Mouse (Mus musculus): ENCODE results near the gene Fam189a2. TPM values are rescaled to one million over a fixed set of nuclear protein-coding genes. Genes with fewer than 3 reads are reported as not detected.

Fam189a2 gene
- total RNA-seq, 4 experiments from 2014 or later = 7.4 to 11.4 (median 10.4) TPM

DNA sequence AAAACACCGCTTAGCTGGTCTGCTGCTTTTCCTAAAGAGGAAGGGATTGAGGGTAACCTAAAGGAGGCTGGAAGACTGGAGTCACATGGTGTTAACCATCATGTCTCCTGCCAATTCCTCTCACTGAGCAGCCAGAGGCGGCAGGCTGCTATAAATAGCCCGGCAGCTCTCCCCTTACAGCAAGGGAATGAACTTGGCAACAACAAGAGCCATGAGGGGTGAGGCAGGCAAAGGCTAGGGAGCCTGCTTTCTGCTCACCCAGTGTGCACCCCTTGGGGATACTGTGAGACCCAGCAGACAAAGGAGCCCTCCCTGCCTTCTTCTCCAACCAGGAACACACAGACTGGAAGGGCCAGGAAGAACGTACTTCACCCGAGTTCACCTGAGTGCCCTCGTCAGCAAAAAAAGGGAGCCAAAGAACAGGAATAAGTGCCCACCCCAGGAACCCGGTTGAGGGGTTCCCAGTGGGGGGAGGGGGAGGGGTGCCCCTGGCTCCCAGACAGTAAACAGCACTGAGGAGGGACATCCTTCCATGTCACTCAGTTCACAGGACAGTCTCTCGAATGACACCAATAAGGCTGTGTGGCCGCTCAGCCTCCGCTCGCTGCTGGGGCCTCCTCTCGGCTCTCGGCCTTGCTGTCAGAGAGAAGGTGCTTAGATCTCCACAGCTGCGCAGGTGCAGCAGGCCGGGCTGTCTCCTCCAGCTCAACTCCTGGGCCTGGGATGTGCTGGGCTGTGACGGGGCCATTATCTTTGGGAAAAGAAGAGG is 57.8 kb downstream of the Fam189a2 start:
- no peak for DNase-seq (ENCODE audit: low spot score in 2 of 2)

DNA sequence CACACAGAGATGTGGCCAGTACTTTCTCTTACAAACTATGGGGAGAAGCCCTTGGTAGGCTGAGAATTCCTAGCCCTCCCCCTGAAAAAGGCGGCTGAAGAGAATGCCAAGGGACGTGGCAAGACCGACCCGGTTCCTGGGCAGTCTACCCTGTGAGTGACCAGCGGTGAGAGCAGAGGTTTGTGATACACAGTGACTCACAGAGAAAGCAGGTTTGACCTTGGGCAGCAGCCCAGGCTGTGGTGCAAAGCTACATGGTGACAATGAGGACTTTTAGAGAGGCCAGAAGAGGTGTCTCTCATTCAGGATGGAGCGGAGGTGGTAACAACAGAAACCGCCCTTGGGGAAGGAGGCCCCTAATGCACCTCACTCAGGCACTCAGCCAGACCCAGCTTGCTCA is 59.4 kb downstream of the Fam189a2 start:
- no peak for DNase-seq (ENCODE audit: low spot score in 2 of 2)

DNA sequence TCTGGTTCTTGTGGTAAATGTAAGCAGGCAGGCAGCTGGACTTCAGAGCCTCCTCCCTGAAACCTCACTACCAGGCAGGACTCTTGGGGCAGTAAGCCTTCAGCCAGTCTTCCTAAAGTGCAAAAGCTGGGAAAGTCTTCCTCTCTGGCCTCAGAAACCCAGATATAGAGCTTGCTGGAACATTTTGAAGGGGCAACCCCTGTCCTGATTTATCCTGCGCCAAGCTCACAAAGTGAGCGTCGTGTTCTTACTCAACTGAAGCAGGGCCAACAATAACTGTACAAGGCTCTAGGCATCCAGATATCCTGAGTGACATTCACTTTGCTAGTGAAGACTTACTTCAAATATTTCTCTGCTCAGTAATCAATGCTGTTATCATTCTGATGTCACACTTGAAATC is 60.4 kb downstream of the Fam189a2 start:
- DNase-seq (ENCODE audit: low spot score in 2 of 2) = no peak

DNA sequence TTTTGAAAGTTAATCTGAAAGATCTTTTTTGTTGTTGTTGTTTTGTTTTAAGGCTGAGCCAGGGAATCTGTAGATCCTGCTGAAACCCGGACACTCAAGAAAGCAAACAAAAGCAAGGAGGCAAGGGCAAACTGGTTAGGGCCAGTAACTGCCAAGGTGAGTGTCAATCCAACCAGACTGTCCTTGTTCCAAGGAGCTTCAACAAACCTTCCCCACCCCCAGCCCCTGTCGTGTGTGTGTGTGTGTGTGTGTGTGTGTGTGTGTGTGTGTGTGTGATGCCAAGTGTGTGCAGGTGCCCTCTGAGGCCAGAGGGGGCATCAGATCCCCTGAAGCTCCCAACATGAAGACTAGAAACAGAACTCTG is 62.0 kb downstream of the Fam189a2 start:
- no peak for DNase-seq (ENCODE audit: low spot score in 2 of 2)

DNA sequence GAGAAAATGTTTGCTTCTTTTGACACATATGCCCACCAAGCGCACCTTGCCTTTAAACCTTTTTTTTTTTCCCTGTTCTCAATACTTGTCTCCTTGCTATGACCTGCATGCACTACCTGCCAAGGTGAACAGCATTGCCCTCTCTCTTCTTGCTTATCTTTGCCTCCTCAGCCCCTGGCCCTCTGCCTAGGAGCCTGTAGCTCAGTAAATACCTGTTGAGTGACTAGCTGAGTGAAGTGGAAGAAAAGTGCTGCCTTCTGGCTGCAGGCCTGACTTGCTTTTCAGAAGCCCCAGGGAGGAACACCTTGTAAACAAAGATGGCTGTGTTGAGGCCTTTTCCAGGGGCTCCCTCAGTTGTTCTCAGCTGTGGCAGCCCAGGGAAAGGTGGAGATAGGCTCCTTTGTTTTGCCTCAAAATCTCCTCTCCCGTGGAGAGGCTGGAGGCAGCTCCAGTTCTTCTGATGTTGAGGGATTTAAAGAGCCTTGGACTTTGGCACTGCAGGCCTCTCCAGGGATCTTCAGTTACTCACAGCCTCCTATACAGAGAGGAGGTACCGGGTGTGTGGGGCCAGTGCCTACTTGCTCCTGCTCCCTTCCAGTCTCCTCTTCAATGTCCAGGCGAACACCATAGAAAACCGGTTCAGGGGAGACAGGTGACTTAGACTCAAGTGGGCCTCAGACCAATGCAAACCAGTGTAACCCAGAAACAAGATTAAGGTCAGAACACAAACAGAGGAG is 62.5 kb downstream of the Fam189a2 start:
- no peak for DNase-seq (ENCODE audit: low spot score in 2 of 2)

DNA sequence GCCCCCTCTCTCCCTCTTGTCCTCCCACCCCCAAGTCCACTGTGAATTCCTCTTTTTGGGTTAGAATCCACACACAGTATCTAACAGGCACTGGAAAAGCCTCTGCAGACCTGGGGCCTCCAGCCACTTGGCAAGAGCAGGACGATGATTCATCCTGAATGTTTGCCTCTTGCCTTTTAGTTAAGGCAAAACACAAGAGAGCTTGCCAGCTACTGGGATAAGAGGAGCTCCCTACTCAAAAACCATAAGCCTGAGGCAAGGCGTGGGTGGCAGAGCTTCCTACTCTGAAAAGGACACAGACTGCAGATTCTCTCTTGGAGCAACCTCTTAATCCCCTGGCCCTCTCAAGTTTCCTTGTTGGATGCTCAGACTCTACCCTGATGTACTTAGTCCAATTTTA is 63.7 kb downstream of the Fam189a2 start:
- peak; percentile 42 to 48 for DNase-seq (ENCODE audit: low spot score in 2 of 2)

DNA sequence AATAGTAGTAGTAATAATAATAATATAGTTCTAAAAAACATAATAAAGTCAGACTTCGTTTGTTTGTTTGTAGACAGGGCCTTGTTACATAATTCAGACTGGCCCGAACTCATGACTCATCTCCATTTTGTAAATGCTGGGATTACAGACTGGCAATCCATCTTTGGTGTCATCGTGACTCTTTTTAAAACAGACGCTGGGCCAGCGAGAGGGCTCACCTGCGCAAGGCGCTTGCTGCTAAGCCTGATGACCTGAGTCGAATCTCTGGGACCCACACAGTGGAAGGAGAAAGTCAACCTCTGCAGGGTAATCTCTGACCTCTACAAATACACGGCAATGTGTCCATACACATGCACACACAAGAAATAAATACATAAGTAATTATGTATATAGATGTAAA is 64.4 kb downstream of the Fam189a2 start:
- DNase-seq (ENCODE audit: low spot score in 2 of 2) = no peak

DNA sequence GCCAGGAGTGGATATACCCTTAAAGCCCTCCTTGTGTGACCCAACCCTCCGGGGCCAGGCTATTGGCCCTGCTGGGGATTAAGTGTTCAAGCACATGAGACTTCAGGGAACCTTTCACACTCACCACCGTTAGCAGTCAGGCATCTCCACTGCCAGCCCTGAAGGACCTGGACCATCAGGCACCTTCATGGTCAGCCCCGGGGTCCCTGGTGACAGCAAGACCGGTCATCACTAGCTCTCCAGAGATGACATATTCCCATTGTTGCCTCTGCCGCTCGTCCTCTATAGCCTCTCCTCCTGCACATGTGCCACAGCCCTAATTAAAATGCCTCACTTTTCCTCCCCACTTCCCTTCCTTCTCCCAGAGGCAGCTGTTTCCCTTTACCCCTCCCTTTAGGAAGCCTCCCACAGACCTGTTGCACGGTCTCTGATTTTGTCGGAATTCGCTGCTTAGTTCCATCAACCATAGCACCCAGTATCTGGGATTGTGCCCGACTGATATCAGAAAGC is 66.4 kb downstream of the Fam189a2 start:
- DNase-seq (ENCODE audit: low spot score in 2 of 2) = no peak

DNA sequence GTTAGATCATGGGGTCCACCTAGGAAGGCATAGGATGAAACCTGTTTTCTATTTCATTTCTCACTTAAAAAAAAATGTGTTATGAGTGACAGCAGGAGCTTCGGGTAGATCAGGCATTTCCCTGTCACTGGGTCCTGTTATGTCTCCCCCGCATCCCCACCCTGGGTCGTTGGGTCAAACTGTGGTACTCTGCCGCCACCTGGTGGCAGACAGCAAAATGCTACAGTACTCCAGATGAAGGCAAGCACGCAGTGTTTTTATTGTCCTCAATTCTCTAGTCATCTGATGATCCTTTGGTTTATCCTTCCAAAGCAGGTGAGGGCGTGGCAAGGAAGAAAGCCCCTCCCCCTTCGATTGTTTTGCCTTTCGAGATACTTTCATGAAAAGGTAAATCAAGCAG is 69.3 kb downstream of the Fam189a2 start:
- DNase-seq (ENCODE audit: low spot score in 2 of 2) = peak; percentile 48 to 49

DNA sequence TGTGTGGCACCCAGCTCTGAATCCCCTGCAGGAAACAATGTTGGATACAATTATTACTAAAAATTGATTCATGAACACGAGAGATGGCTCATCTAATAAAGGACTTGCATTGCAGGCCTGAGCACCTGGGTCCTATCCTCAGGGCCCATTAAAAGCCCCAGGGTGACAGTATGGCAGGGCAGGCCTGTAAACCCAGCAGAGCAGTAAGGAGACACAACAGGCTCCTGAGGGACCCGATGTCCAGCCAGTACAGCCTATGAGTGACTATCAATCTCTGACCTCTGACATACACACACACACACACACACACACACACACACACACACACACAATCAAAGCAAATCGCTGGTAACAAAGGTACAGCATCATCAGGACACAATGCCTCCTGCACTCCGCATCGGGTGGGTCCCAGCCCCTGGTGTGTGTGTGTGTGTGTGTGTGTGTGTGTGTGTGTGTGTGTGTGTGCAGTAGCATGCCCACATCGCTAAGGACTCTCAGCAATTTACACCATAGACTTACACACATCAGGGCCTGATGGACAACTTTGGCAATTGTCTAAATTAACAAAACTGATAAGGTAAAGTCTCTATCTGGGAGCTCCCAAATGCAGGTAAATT is 69.9 kb downstream of the Fam189a2 start:
- DNase-seq (ENCODE audit: low spot score in 2 of 2) = no peak

DNA sequence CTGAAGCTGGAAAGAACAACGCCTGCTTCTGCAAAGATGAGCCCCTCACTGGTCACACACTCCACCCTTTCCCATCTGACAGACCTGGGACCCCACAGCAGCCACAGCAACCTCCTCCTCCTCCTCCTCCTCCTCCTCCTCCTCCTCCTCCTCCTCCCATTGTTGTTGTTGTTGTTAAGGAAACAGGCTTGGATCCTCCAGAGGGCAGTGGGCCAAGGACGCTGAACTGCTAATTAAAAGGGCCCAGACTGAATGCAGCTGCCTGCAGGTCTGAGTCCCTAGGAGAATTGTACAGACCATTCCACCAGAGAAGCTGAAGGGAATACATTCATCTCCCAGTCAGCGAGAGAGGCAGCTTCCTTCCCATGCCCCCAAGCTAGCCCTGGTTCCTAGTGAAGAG is 70.5 kb downstream of the Fam189a2 start:
- peak in 1 of 2 experiments; percentile 39 for DNase-seq (ENCODE audit: low spot score in 2 of 2)

DNA sequence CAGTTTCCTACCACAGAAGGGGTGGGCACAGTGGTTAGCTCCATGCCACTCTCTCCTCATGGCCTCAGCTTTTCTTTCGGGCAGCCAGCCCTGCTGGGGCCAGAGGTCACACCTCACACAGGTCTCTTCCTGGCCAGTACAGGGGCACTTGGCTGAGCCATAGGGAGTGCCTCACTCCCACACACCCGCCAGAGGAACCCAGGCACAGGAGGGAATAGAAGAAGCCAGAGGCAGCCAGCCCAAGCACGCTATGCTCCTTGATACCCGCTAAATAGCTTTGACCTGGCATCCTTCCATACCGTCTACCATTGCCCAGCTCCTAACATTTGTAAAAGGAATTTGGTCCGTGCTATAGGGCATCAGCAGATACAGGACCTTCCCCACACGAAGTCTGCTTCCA is 70.9 kb downstream of the Fam189a2 start:
- no peak for DNase-seq (ENCODE audit: low spot score in 2 of 2)

DNA sequence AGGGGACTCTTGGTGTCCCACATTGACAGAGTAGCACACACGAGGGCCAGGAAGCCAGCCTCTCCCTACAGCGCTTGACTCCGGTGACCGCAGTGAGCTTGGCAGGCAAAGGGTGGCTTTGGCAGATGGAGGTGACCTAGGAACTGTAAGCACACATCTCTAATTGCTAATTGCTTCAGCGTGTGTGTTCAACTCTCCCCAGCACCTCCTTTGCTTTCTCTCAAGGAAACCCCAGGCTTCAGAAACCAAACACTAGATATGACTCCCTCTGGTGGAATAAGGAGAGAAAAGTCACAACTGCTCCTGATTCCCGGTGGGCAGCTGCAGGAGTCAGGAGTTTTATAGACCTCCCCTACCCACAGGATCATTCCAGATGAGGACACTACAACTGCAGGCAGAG is 71.9 kb downstream of the Fam189a2 start:
- no peak for DNase-seq (ENCODE audit: low spot score in 2 of 2)

DNA sequence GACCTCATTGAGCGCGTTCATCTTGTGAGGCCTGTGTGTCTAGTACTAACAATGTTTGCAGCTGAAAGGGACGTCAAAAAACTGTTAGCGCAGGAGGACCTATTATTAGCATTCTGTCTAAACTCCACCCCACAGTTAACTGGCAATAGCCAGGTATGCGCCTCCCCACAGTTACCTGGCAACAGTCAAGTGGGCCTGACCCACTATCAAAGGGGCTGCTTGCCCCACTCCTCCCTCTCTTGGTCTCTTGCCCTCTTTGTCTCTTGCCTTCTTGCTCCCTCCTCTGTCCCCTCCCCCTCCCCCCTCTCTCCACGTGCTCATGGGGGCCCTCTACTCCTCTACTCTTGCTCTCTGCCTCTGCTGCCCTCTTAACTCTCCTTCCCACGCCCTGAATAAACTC is 73.3 kb downstream of the Fam189a2 start:
- DNase-seq (ENCODE audit: low spot score in 2 of 2) = no peak

DNA sequence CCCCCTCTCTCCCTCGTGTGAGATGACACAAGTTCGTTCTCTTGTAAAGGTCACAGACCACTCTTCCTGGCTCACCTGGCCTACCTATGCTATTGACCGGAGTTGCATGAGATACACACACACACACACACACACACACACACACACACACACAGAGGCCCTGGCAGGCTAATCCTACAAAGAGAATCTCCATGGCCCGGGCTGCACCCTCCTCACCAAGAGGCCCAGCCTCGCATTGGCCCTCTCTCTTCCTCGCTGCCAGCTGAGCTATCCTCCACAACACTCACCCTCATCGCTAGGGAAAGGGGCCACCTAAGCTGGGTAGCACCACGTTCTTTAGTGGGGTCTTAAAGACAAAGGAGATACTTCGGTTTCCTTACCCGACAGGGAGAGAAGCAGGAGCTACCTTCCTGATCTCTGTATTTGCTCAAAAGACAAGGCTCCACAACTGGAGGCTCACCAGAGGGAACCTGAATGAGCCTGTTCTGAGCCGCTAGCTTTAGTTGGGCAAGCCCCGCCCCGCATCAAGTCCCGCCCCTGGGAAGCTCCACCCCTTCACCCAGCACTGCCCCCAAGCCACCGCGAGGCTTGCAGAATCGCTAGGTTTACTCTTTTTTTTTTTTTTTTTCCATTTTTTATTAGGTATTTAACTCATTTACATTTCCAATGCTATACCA is 74.4 kb downstream of the Fam189a2 start:
- DNase-seq (ENCODE audit: low spot score in 2 of 2) = no peak

DNA sequence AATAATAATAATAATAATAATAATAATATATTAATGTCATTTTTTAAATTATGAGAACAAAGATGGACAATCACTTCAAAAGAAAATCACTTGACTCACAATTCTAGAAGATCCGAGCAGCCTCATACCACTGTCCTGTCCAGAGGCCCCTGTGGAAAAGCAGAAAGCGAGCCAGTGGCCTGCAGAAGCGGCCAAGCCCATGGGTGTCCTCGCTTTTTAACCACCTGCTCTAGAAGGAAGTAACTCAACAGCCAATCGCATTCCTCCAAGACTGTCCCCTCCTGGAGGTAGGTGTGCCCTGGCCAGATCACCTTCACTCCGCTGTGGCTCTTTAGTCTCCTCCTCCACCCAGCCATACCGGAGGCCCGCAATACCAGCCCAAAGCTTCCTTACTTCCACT is 75.4 kb downstream of the Fam189a2 start:
- no peak for DNase-seq (ENCODE audit: low spot score in 2 of 2)

DNA sequence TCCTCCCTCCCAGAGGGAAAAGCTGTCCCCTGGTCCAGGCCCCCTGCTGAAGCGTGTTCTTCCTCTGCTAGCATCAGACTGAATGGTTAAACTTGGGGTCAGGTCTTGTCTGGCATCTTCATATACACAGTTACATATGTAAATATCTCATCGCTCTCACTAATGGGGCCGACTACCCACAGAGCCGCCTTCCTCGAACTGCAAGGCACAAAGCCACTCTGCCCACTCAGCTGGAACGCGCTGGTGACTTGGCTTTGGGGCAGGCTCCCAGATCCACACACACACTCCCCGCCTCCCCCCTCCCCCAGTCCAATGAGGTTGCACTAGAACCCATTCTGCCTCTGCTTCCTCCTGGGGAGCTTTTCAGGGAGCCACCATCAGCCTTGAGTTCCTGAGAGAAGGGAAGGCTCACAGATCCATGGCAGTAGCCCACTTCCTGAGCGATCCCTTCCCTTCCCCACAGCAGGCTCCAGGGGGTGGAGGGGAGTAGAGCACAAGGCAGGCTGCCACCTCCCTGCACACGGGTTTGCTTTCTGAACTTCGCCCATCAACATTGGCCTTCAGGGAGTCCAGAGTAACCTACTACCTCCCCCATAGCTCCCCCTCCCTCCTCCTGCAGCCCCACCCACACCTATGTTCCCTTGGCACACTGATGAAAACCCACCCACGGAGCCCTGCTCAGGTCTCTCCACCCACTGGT is 82.4 kb downstream of the Fam189a2 start:
- DNase-seq (ENCODE audit: low spot score in 2 of 2) = no peak

DNA sequence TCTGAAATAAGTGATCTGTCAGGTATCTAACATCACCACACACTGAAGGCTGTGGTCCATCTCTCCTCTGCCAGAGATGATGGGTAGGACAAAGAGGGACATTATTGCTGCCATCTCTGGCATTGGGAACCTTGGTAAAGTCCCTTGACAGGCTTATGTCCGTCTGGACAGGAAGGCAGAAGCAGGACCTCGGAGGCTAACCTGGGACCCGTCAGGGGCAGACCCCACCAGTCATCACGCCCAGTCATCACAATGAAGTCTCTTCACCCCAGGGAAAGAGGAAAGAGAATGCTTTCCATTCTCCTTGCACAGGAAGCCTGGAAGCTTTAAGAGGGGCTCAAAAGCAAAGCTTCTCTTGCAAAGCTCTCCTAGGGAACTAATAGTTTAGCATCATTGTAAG is 82.9 kb downstream of the Fam189a2 start:
- no peak for DNase-seq (ENCODE audit: low spot score in 2 of 2)

DNA sequence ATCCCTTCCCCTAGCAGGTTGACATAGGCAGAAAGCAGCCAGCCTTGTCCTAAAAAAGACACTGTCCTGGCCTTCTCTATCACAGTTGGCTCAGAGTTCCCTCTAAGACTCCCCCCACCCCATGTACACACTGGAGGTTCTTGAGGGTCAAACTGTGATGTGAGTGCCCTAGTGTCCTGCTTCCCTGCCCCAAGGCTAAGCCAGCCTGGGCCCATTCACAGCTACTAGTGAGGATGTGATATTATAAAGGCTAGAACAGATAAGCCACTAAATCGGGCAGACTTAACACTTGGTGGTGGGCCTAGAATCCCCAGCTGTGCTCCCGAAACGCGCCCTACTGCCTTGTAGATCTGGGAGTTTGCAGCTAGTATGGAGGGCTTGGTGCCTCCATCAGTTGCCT is 84.1 kb downstream of the Fam189a2 start:
- DNase-seq (ENCODE audit: low spot score in 2 of 2) = no peak

DNA sequence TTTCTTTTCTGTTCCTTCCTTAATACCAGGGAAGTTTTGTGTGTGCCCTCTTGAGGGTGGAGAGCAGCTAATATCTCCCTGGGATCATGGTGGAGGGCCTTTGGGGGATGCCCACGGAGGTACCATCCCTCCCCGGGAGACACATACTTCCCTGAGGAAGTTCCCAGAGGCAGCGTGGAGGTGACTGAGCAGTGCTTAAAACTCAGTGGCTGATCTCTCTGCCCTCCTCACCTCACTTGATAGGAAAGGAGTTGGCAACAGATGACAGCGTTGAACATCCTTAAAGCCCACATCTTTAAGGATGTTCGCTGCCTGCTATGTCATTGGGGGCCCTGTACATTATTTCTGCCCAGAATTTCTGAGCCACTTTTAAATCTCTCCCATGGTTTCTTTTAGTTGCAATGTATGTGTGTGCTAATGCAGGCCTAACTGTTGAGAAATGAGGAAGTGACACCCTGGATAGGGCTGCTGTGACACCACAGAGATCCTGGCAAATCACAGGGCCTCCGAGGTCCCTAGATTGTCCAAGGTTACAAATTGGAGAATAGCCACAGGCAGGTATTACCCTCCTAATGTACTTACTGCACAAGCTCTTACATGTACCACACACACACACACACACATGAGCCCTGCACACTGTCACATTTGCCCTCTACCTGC is 84.7 kb downstream of the Fam189a2 start:
- no peak for DNase-seq (ENCODE audit: low spot score in 2 of 2)

DNA sequence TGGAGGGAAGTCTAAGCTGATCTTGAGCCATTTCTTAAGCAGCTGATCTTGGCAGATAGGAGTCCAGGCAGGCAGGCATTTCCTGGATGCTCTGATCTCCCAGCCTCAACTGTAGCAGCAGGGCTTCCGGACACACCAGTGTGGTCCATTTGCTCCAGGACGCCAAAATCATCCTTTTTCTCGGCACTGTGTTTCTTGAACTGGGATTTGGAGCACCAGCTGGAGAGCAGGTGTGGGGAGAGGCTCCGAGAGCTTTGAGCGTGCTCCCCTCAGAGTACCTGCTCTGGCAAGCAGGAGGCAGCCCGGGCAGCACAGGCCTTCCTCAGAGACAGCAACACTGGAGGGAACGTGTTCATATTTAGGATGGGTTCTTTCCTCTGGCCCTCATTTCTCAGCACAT is 87.9 kb downstream of the Fam189a2 start:
- no peak for DNase-seq (ENCODE audit: low spot score in 2 of 2)

Measured in layer of hippocampus, adult 8-10 months (tissue).